Mouse (Mus musculus) midbrain, embryonic 13.5 days (tissue): ENCODE measurements around the gene Wnt5b. TPM values are rescaled to one million over a fixed set of nuclear protein-coding genes. Genes with fewer than 3 reads are reported as not detected.

Experiments used
- ATAC-seq: fragments of 200-750 bp; cut with Nextera tagmentation; 2 replicates; pipeline ENCODE4 v1.8.0; 2017; ENCODE audit warnings: mild to moderate bottlenecking, moderate TSS enrichment, moderate library complexity
- H3K27ac ChIP-seq: fragments of 300-500 bp; sonication (generic); 2 replicates; pipeline ENCODE4 v1.5.1; 2015; ENCODE audit warnings: inconsistent platforms, mild to moderate bottlenecking, moderate library complexity
- H3K27me3 ChIP-seq: fragments of 300-500 bp; sonication (generic); 2 replicates; pipeline ENCODE4 v1.6.1; 2015; ENCODE audit warnings: mild to moderate bottlenecking, inconsistent platforms
- H3K36me3 ChIP-seq: fragments of 300-500 bp; sonication (generic); 2 replicates; pipeline ENCODE4 v1.6.1; 2015; ENCODE audit warnings: mild to moderate bottlenecking, inconsistent platforms
- H3K4me1 ChIP-seq: fragments of 300-500 bp; sonication (generic); replicated peaks from 2 replicates; pipeline ENCODE4 v1.6.1; 2015; ENCODE audit warnings: inconsistent platforms
- H3K4me2 ChIP-seq: fragments of 300-500 bp; sonication (generic); replicated peaks from 2 replicates; pipeline ENCODE4 v1.6.1; 2015; ENCODE audit warnings: moderate library complexity, mild to moderate bottlenecking, inconsistent platforms
- H3K4me3 ChIP-seq: fragments of 300-500 bp; sonication (generic); replicated peaks from 2 replicates; pipeline ENCODE4 v1.5.1; 2015; ENCODE audit warnings: mild to moderate bottlenecking, inconsistent platforms
- H3K9ac ChIP-seq: fragments of 300-500 bp; sonication (generic); replicated peaks from 2 replicates; pipeline ENCODE4 v1.6.1; 2015; ENCODE audit warnings: mild to moderate bottlenecking, inconsistent platforms
- H3K9me3 ChIP-seq: fragments of 300-500 bp; sonication (generic); 2 replicates; pipeline ENCODE4 v1.6.1; 2016; ENCODE audit warnings: mild to moderate bottlenecking, inconsistent platforms
- WGBS: fragments of 180-500 bp; shearing (Covaris S2); methylation state at CpG from one replicate; pipeline ENCODE4 v1.1.7; 2015; 5-methylcytosine and 5-hydroxymethylcytosine counted together
- polyA plus RNA-seq: library from polyadenylated mRNA; unstranded; fragments of >200 nt; fragmentation: Nextera tagmentation; extraction: Ambion mirVana; gene quantifications from 2 replicates; pipeline ENCODE4 v1.2.1, GENCODE M21; 2015

Wnt5b gene
- polyA plus RNA-seq, 1 experiment from 2014 or later: 3.6 TPM

- no peak for ATAC-seq
- Histone ChIP-seq H3K9ac (no peak overlapping the region), H3K36me3 (peaks cover 10% of the 10 kb centered on the region; the same call in 1 of the 2 replicates), H3K4me3 (no peak overlapping the region), H3K4me2 (no peak overlapping the region), H3K27me3 (no peaks in the 10 kb centered on the region), H3K4me1 (no peaks in the 10 kb centered on the region), H3K27ac (no peak overlapping the region), H3K9me3 (no peaks in the 10 kb centered on the region)
- 90% methylated on average over 23 of the region's 23 CpGs for WGBS
Observed at GRCm38 (mm10) chr6:119565451-119566379, 21.6 kb upstream of the Wnt5b start.

GRCm38 (mm10) chr6:119562558-119562957, 18.4 kb upstream of the Wnt5b start:
- Histone ChIP-seq H3K4me1 (no peaks in the 10 kb centered on the region), H3K9me3 (no peaks in the 10 kb centered on the region), H3K9ac (no peak overlapping the region), H3K27me3 (no peaks in the 10 kb centered on the region), H3K27ac (no peak overlapping the region), H3K4me3 (no peak overlapping the region), H3K4me2 (no peak overlapping the region), H3K36me3 (no peaks in the 10 kb centered on the region)
- no peak for ATAC-seq
- 89% methylated on average over 10 of the region's 10 CpGs for WGBS

- Histone ChIP-seq H3K9ac (no peak overlapping the region), H3K4me2 (no peak overlapping the region), H3K27me3 (no peaks in the 10 kb centered on the region), H3K4me1 (no peaks in the 10 kb centered on the region), H3K27ac (no peak overlapping the region), H3K4me3 (no peak overlapping the region), H3K36me3 (no peaks in the 10 kb centered on the region), H3K9me3 (no peaks in the 10 kb centered on the region)
- WGBS: 80% methylated on average over 7 of the region's 7 CpGs
- ATAC-seq: no peak
Observed at GRCm38 (mm10) chr6:119558855-119559254, 14.7 kb upstream of the Wnt5b start.

GRCm38 (mm10) chr6:119554439-119554838, 10.3 kb upstream of the Wnt5b start:
- no peak overlapping the region for H3K4me2 ChIP-seq
- H3K27me3 ChIP-seq: no peaks in the 10 kb centered on the region
- no peak for ATAC-seq
- no peaks in the 10 kb centered on the region for H3K36me3 ChIP-seq
- H3K9me3 ChIP-seq: no peaks in the 10 kb centered on the region
- no peaks in the 10 kb centered on the region for H3K4me1 ChIP-seq
- no peak overlapping the region for H3K9ac ChIP-seq
- 76% methylated on average over 8 of the region's 8 CpGs for WGBS
- H3K27ac ChIP-seq: no peak overlapping the region
- H3K4me3 ChIP-seq: no peak overlapping the region

GRCm38 (mm10) chr6:119544518-119544864, 344 bp upstream of the Wnt5b start:
- peak overlapping the region; percentile 70 for H3K9ac ChIP-seq
- no peaks in the 10 kb centered on the region for H3K36me3 ChIP-seq
- H3K9me3 ChIP-seq: no peaks in the 10 kb centered on the region
- ATAC-seq: peak; percentile 28
- no peak overlapping the region for H3K27ac ChIP-seq
- H3K4me2 ChIP-seq: peak overlapping the region; percentile 93
- peaks cover 13% of the 10 kb centered on the region for H3K4me1 ChIP-seq
- peaks cover 53% of the 10 kb centered on the region for H3K27me3 ChIP-seq
- under 1% methylated on average over 14 of the region's 14 CpGs for WGBS
- peak overlapping the region; percentile 74 for H3K4me3 ChIP-seq

GRCm38 (mm10) chr6:119543456-119543802, 718 bp downstream of the Wnt5b start:
- no peaks in the 10 kb centered on the region for H3K9me3 ChIP-seq
- H3K36me3 ChIP-seq: no peaks in the 10 kb centered on the region
- peak overlapping the region; percentile 93 for H3K4me2 ChIP-seq
- WGBS: under 1% methylated on average over 30 of the region's 30 CpGs
- H3K27me3 ChIP-seq: peaks cover 53% of the 10 kb centered on the region
- H3K4me1 ChIP-seq: peaks cover 13% of the 10 kb centered on the region
- no peak overlapping the region for H3K27ac ChIP-seq
- peak overlapping the region; percentile 74 for H3K4me3 ChIP-seq
- peak; percentile 59 for ATAC-seq
- H3K9ac ChIP-seq: peak overlapping the region; percentile 70

- no peak overlapping the region for H3K4me3 ChIP-seq
- H3K9ac ChIP-seq: no peak overlapping the region
- H3K36me3 ChIP-seq: no peaks in the 10 kb centered on the region
- WGBS: 76% methylated on average over 12 of the region's 12 CpGs
- H3K9me3 ChIP-seq: no peaks in the 10 kb centered on the region
- no peaks in the 10 kb centered on the region for H3K4me1 ChIP-seq
- H3K4me2 ChIP-seq: no peak overlapping the region
- H3K27me3 ChIP-seq: peaks cover 7% of the 10 kb centered on the region; the same call in 1 of the 2 replicates
- no peak overlapping the region for H3K27ac ChIP-seq
- no peak for ATAC-seq
Observed at GRCm38 (mm10) chr6:119535867-119536266, 8.3 kb downstream of the Wnt5b start.

GRCm38 (mm10) chr6:119533170-119533709, 10.9 kb downstream of the Wnt5b start:
- no peaks in the 10 kb centered on the region for H3K9me3 ChIP-seq
- H3K9ac ChIP-seq: no peak overlapping the region
- ATAC-seq: no peak
- no peaks in the 10 kb centered on the region for H3K27me3 ChIP-seq
- WGBS: 91% methylated on average over 9 of the region's 9 CpGs
- H3K4me3 ChIP-seq: no peak overlapping the region
- no peaks in the 10 kb centered on the region for H3K4me1 ChIP-seq
- no peaks in the 10 kb centered on the region for H3K36me3 ChIP-seq
- no peak overlapping the region for H3K27ac ChIP-seq
- H3K4me2 ChIP-seq: no peak overlapping the region

GRCm38 (mm10) chr6:119529659-119530058, 14.5 kb downstream of the Wnt5b start:
- H3K27ac ChIP-seq: no peak overlapping the region
- 94% methylated on average over 3 of the region's 3 CpGs for WGBS
- H3K9me3 ChIP-seq: no peaks in the 10 kb centered on the region
- no peak overlapping the region for H3K4me2 ChIP-seq
- H3K36me3 ChIP-seq: no peaks in the 10 kb centered on the region
- ATAC-seq: no peak
- H3K4me1 ChIP-seq: no peaks in the 10 kb centered on the region
- no peaks in the 10 kb centered on the region for H3K27me3 ChIP-seq
- no peak overlapping the region for H3K4me3 ChIP-seq
- H3K9ac ChIP-seq: no peak overlapping the region

GRCm38 (mm10) chr6:119526498-119526897, 17.6 kb downstream of the Wnt5b start:
- Histone ChIP-seq H3K27me3 (no peaks in the 10 kb centered on the region), H3K9me3 (no peaks in the 10 kb centered on the region), H3K4me3 (no peak overlapping the region), H3K27ac (no peak overlapping the region), H3K36me3 (no peaks in the 10 kb centered on the region), H3K4me1 (peaks cover 17% of the 10 kb centered on the region), H3K4me2 (no peak overlapping the region), H3K9ac (no peak overlapping the region)
- no peak for ATAC-seq
- 82% methylated on average over 5 of the region's 5 CpGs for WGBS

- Histone ChIP-seq H3K36me3 (no peaks in the 10 kb centered on the region), H3K27me3 (no peaks in the 10 kb centered on the region; the same call in 1 of the 2 replicates), H3K4me2 (no peak overlapping the region), H3K27ac (no peak overlapping the region), H3K4me1 (peaks cover 17% of the 10 kb centered on the region), H3K9ac (no peak overlapping the region), H3K9me3 (no peaks in the 10 kb centered on the region), H3K4me3 (no peak overlapping the region)
- no peak for ATAC-seq
- WGBS: 48% methylated on average over 3 of the region's 3 CpGs
Observed at GRCm38 (mm10) chr6:119521931-119522391, 22.2 kb downstream of the Wnt5b start.

GRCm38 (mm10) chr6:119521482-119521900, 22.7 kb downstream of the Wnt5b start:
- no peak for ATAC-seq
- Histone ChIP-seq H3K4me2 (no peak overlapping the region), H3K4me1 (peaks cover 17% of the 10 kb centered on the region), H3K4me3 (no peak overlapping the region), H3K9me3 (no peaks in the 10 kb centered on the region), H3K9ac (no peak overlapping the region), H3K36me3 (no peaks in the 10 kb centered on the region), H3K27ac (no peak overlapping the region), H3K27me3 (no peaks in the 10 kb centered on the region; the same call in 1 of the 2 replicates)
- WGBS: 75% methylated on average over 3 of the region's 3 CpGs
